Mouse (Mus musculus) intestine, embryonic 14.5 days (tissue): ENCODE measurements around the gene Ep400. TPM values are rescaled to one million over a fixed set of nuclear protein-coding genes. Genes with fewer than 3 reads are reported as not detected.

Source experiments
- ATAC-seq: fragments of 200-750 bp; cut with Nextera tagmentation; replicated peaks from 2 replicates; pipeline ENCODE4 v1.8.0; 2017; ENCODE audit warnings: low read depth, moderate number of reproducible peaks, moderate TSS enrichment, moderate library complexity; ENCODE audit not compliant: low FRiP score, low TSS enrichment
- DNase-seq: peaks from one replicate; pipeline ENCODE4 v3.0.0-alpha.2; 2018; ENCODE audit warnings: low spot score
- H3K27ac ChIP-seq: fragments of 300-500 bp; sonication (generic); 2 replicates; pipeline ENCODE4 v1.5.1; 2014; ENCODE audit warnings: low read depth, mild to moderate bottlenecking, control low read depth
- H3K27me3 ChIP-seq: fragments of 300-500 bp; sonication (generic); replicated peaks from 2 replicates; pipeline ENCODE4 v1.6.1; 2014; ENCODE audit warnings: low read length, control low read depth; ENCODE audit not compliant: control insufficient read depth, insufficient read depth
- H3K36me3 ChIP-seq: fragments of 300-500 bp; sonication (generic); 2 replicates; pipeline ENCODE4 v1.6.1; 2014; ENCODE audit warnings: low read length, control low read depth; ENCODE audit not compliant: control insufficient read depth, insufficient read depth
- H3K4me1 ChIP-seq: fragments of 300-500 bp; sonication (generic); replicated peaks from 2 replicates; pipeline ENCODE4 v1.6.1; 2014; ENCODE audit warnings: low read length, control low read depth, mixed read lengths; ENCODE audit not compliant: control insufficient read depth, insufficient read depth
- H3K4me2 ChIP-seq: fragments of 300-500 bp; sonication (generic); 2 replicates; pipeline ENCODE4 v1.6.1; 2014; ENCODE audit warnings: low read length
- H3K4me3 ChIP-seq: fragments of 300-500 bp; sonication (generic); 2 replicates; pipeline ENCODE4 v1.5.1; 2014; ENCODE audit warnings: low read depth, low read length, control low read depth, mixed read lengths
- H3K9ac ChIP-seq: fragments of 300-500 bp; sonication (generic); 2 replicates; pipeline ENCODE4 v1.6.1; 2014; ENCODE audit warnings: mild to moderate bottlenecking, low read length
- H3K9me3 ChIP-seq: fragments of 300-500 bp; sonication (generic); 2 replicates; pipeline ENCODE4 v1.6.1; 2016; ENCODE audit warnings: low read length, control low read depth; ENCODE audit not compliant: control insufficient read depth
- WGBS: fragments of 180-500 bp; shearing (Covaris S2); extraction: QIAGEN DNeasy Blood & Tissue Kit; methylation state at CpG from one replicate; pipeline ENCODE4 v1.1.7; 2014; 5-methylcytosine and 5-hydroxymethylcytosine counted together
- polyA plus RNA-seq: library from polyadenylated mRNA; unstranded; fragments of >200 nt; fragmentation: Nextera tagmentation; extraction: Ambion mirVana; gene quantifications from 2 replicates; pipeline ENCODE4 v1.2.1, GENCODE M21; 2014

The Ep400 gene
- polyA plus RNA-seq, 1 experiment from 2014 or later = 39.5 TPM

GRCm38 (mm10) chr5:110804012-110804743 lies 33.7 kb upstream of the Ep400 start:
- H3K36me3 ChIP-seq = peaks cover 66% of the 10 kb centered on the region
- DNase-seq (no peak), ATAC-seq (no peak)

GRCm38 (mm10) chr5:110802809-110803208 lies 32.3 kb upstream of the Ep400 start:
- Histone ChIP-seq H3K27me3 (no peaks in the 10 kb centered on the region), H3K9me3 (no peaks in the 10 kb centered on the region), H3K4me2 (no peak overlapping the region), H3K4me3 (no peak overlapping the region), H3K27ac (no peak overlapping the region), H3K4me1 (peaks cover 15% of the 10 kb centered on the region), H3K9ac (no peak overlapping the region), H3K36me3 (peaks cover 80% of the 10 kb centered on the region)
- ATAC-seq = no peak
- no peak for DNase-seq

More at GRCm38 (mm10) chr5:110804012-110804743, 33.7 kb upstream of the Ep400 start:
- Histone ChIP-seq H3K27me3 (no peaks in the 10 kb centered on the region), H3K27ac (no peak overlapping the region), H3K4me2 (no peak overlapping the region), H3K9me3 (no peaks in the 10 kb centered on the region), H3K4me3 (no peak overlapping the region), H3K9ac (no peak overlapping the region), H3K4me1 (peaks cover 25% of the 10 kb centered on the region)
- 93% methylated on average over 7 of the region's 7 CpGs for WGBS

- ATAC-seq (no peak), DNase-seq (no peak)
- H3K9me3 ChIP-seq = no peaks in the 10 kb centered on the region
- WGBS = 83% methylated on average over 4 of the region's 4 CpGs
- H3K27me3 ChIP-seq = no peaks in the 10 kb centered on the region
- no peak overlapping the region for H3K27ac ChIP-seq
- peaks cover 85% of the 10 kb centered on the region for H3K36me3 ChIP-seq
- no peak overlapping the region for H3K4me2 ChIP-seq
- peaks cover 9% of the 10 kb centered on the region; the same call in 1 of the 2 replicates for H3K4me1 ChIP-seq
- H3K4me3 ChIP-seq = no peak overlapping the region
- no peak overlapping the region for H3K9ac ChIP-seq
Measured at GRCm38 (mm10) chr5:110802186-110802585, 31.7 kb upstream of the Ep400 start.

- no peak overlapping the region for H3K27ac ChIP-seq
- WGBS = 79% methylated on average over 3 of the region's 3 CpGs
- ATAC-seq = no peak
Measured at GRCm38 (mm10) chr5:110801036-110801624, 30.6 kb upstream of the Ep400 start.

GRCm38 (mm10) chr5:110797696-110798095 lies 27.2 kb upstream of the Ep400 start:
- DNase-seq (no peak), ATAC-seq (no peak)
- no peaks in the 10 kb centered on the region for H3K4me1 ChIP-seq
- no peak overlapping the region for H3K4me2 ChIP-seq
- H3K9me3 ChIP-seq = no peaks in the 10 kb centered on the region
- no peak overlapping the region for H3K9ac ChIP-seq
- H3K36me3 ChIP-seq = peaks cover 97% of the 10 kb centered on the region
- WGBS = 67% methylated on average over 4 of the region's 4 CpGs
- no peaks in the 10 kb centered on the region for H3K27me3 ChIP-seq
- H3K27ac ChIP-seq = no peak overlapping the region
- no peak overlapping the region for H3K4me3 ChIP-seq

More at GRCm38 (mm10) chr5:110801036-110801624, 30.6 kb upstream of the Ep400 start:
- Histone ChIP-seq H3K27me3 (no peaks in the 10 kb centered on the region), H3K4me2 (no peak overlapping the region), H3K4me3 (no peak overlapping the region), H3K9ac (no peak overlapping the region), H3K36me3 (peaks cover 91% of the 10 kb centered on the region), H3K4me1 (no peaks in the 10 kb centered on the region; the same call in 1 of the 2 replicates), H3K9me3 (no peaks in the 10 kb centered on the region)
- DNase-seq = no peak

GRCm38 (mm10) chr5:110794363-110794762 lies 23.8 kb upstream of the Ep400 start:
- no peak overlapping the region for H3K9ac ChIP-seq
- ATAC-seq (no peak), DNase-seq (no peak)
- no peak overlapping the region for H3K4me3 ChIP-seq
- H3K27ac ChIP-seq = no peak overlapping the region
- no peak overlapping the region for H3K4me2 ChIP-seq
- H3K36me3 ChIP-seq = peaks cover 99% of the 10 kb centered on the region
- H3K27me3 ChIP-seq = no peaks in the 10 kb centered on the region
- no peaks in the 10 kb centered on the region for H3K9me3 ChIP-seq
- WGBS = 92% methylated on average over 7 of the region's 7 CpGs
- no peaks in the 10 kb centered on the region for H3K4me1 ChIP-seq

GRCm38 (mm10) chr5:110788684-110789083 lies 18.2 kb upstream of the Ep400 start:
- peak; percentile 66 for ATAC-seq
- no peak overlapping the region for H3K9ac ChIP-seq
- DNase-seq = peak; percentile 67
- H3K9me3 ChIP-seq = no peaks in the 10 kb centered on the region
- no peak overlapping the region for H3K4me2 ChIP-seq
- H3K4me3 ChIP-seq = no peak overlapping the region
- peaks cover 86% of the 10 kb centered on the region for H3K36me3 ChIP-seq
- 55% methylated on average over 5 of the region's 5 CpGs for WGBS
- H3K27ac ChIP-seq = no peak overlapping the region
- H3K27me3 ChIP-seq = no peaks in the 10 kb centered on the region
- no peaks in the 10 kb centered on the region for H3K4me1 ChIP-seq

- no peak overlapping the region for H3K27ac ChIP-seq
- H3K9me3 ChIP-seq = no peaks in the 10 kb centered on the region
- H3K36me3 ChIP-seq = peaks cover 62% of the 10 kb centered on the region
- no peaks in the 10 kb centered on the region for H3K27me3 ChIP-seq
- H3K4me3 ChIP-seq = no peak overlapping the region
- WGBS = 81% methylated on average over 11 of the region's 11 CpGs
- ATAC-seq (no peak), DNase-seq (no peak)
- H3K9ac ChIP-seq = no peak overlapping the region
- no peak overlapping the region for H3K4me2 ChIP-seq
- H3K4me1 ChIP-seq = no peaks in the 10 kb centered on the region
Measured at GRCm38 (mm10) chr5:110786081-110786835, 15.7 kb upstream of the Ep400 start.
